Mouse (Mus musculus) fibroblast of lung, adult 2 months (primary cell): Measurements from ENCODE around the gene Pla2g1b.
A peak's percentile ranks its signal among the peaks of the same experiment; 100 is the strongest.
"Not testable (repeated sequence)": the region's sequence is repeated elsewhere in the genome, so short reads cannot be mapped to it uniquely, and the experiment has no call there.

Source experiments
- DNase-seq: peaks from one replicate; pipeline ENCODE4 v3.0.0-alpha.2; 2011; ENCODE audit warnings: low read depth

The Pla2g1b gene

GRCm38 (mm10) chr5:115484996-115485395 is 18.9 kb downstream of the Pla2g1b start:
- DNase-seq, result no peak

GRCm38 (mm10) chr5:115485489-115486205 is 19.6 kb downstream of the Pla2g1b start:
- no peak for DNase-seq

GRCm38 (mm10) chr5:115486726-115487125 is 20.7 kb downstream of the Pla2g1b start:
- no peak for DNase-seq

GRCm38 (mm10) chr5:115487353-115487752 is 21.3 kb downstream of the Pla2g1b start:
- DNase-seq, result no peak

GRCm38 (mm10) chr5:115487942-115488580 is 22.0 kb downstream of the Pla2g1b start:
- DNase-seq, result no peak

- DNase-seq, result no peak
These were observed 23.0 kb downstream of the Pla2g1b start for GRCm38 (mm10) chr5:115488841-115489698.

- peak; percentile 93 for DNase-seq
These were observed 23.9 kb downstream of the Pla2g1b start for GRCm38 (mm10) chr5:115489699-115490637.

- no peak for DNase-seq
These were observed 24.6 kb downstream of the Pla2g1b start for GRCm38 (mm10) chr5:115490638-115491000.

GRCm38 (mm10) chr5:115491076-115491475 is 25.0 kb downstream of the Pla2g1b start:
- no peak for DNase-seq

GRCm38 (mm10) chr5:115491771-115492322 is 25.8 kb downstream of the Pla2g1b start:
- no peak for DNase-seq

- DNase-seq, result no peak
These were observed 26.8 kb downstream of the Pla2g1b start for GRCm38 (mm10) chr5:115492711-115493335.

GRCm38 (mm10) chr5:115493441-115493840 is 27.4 kb downstream of the Pla2g1b start:
- DNase-seq, result no peak

GRCm38 (mm10) chr5:115495618-115496017 is 29.6 kb downstream of the Pla2g1b start:
- DNase-seq, result not testable (repeated sequence)

- no peak for DNase-seq
These were observed 31.0 kb downstream of the Pla2g1b start for GRCm38 (mm10) chr5:115497033-115497432.

- no peak for DNase-seq
These were observed 32.5 kb downstream of the Pla2g1b start for GRCm38 (mm10) chr5:115498307-115499240.

GRCm38 (mm10) chr5:115500383-115500935 is 34.4 kb downstream of the Pla2g1b start:
- DNase-seq, result no peak

- no peak for DNase-seq
These were observed 37.0 kb downstream of the Pla2g1b start for GRCm38 (mm10) chr5:115503035-115503434.

- DNase-seq, result not testable (repeated sequence)
These were observed 39.6 kb downstream of the Pla2g1b start for GRCm38 (mm10) chr5:115505617-115506016.

GRCm38 (mm10) chr5:115506454-115507201 is 40.6 kb downstream of the Pla2g1b start, which contains the start of gene Pxn:
Gene Pxn (plus strand): TSS chr5:115506676.
- no peak for DNase-seq
